In the genomic region with DNA sequence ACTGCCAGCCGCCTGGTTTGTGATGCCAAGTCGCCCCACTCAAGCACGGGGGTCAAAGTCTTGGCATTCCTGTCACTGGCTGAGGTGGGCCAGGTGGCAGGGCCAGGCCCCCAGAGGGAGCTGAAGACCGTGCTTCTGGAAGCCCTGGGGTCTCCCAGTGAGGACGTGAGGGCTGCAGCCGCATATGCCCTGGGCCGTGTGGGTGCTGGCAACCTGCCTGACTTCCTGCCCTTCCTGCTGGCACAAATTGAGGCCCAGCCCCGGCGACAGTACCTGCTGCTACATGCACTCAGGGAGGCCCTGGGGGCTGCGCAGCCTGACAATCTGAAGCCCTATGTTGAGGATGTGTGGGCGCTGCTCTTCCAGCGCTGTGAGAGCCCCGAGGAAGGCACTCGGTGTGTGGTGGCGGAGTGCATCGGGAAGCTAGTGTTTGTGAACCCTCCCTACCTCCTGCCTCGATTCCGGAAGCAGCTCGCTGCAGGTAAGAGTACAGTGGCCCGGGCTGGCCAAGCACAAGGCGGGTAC, we compare ENCODE assay signal across 11 mouse cellular contexts. TPM values are rescaled to one million over a fixed set of nuclear protein-coding genes. Genes with fewer than 3 reads are reported as not detected.
DNase-seq lines count a peak whose midpoint lies in the region; ATAC-seq lines count a peak whose summit lies in the region.
"Had no signal": no experiment of that assay in that cellular context is flagged by ENCODE, and none has a peak within 500 bp of the region (broad histone marks: within the 10 kb centered on the region; RNA-seq: fewer than 3 reads in every experiment).

No protein-coding gene starts in this region.

- no peak overlapping the region for H3K4me2 ChIP-seq in hindbrain, embryonic 16.5 days (ENCODE audit: low read length)
- H3K4me2 ChIP-seq in liver, embryonic 11.5 days, result no peak overlapping the region
- H3K4me2 ChIP-seq: heart, embryonic 15.5 days; neural tube, embryonic 13.5 days had no signal

- peaks cover 3% of the 10 kb centered on the region; the same call in 1 of the 2 replicates for H3K4me1 ChIP-seq in hindbrain, embryonic 16.5 days (ENCODE audit: control insufficient read depth, insufficient read depth, low read depth, low read length)
- no peaks in the 10 kb centered on the region for H3K4me1 ChIP-seq in hindbrain, embryonic 10.5 days (replicated peaks)
- no peaks in the 10 kb centered on the region for H3K4me1 ChIP-seq in liver, embryonic 11.5 days (replicated peaks; ENCODE audit: control insufficient read depth, insufficient read depth, low read length)
- H3K4me1 ChIP-seq: neural tube, embryonic 13.5 days had no signal

- 81% methylated on average over 21 of the region's 21 CpGs for WGBS in hindbrain, embryonic 16.5 days
- 93% methylated on average over 21 of the region's 21 CpGs for WGBS in hindbrain, embryonic 10.5 days
- 91% methylated on average over 21 of the region's 21 CpGs for WGBS in liver, embryonic 11.5 days

- H3K27me3 ChIP-seq in hindbrain, embryonic 16.5 days (replicated peaks; ENCODE audit: control insufficient read depth, insufficient read depth, low read length), result no peaks in the 10 kb centered on the region
- H3K27me3 ChIP-seq in hindbrain, embryonic 10.5 days (ENCODE audit: insufficient read depth, poor library complexity, severe bottlenecking), result no peaks in the 10 kb centered on the region
- no peaks in the 10 kb centered on the region for H3K27me3 ChIP-seq in liver, embryonic 11.5 days (replicated peaks; ENCODE audit: control insufficient read depth, insufficient read depth, low read length)
- H3K27me3 ChIP-seq: heart, embryonic 15.5 days; neural tube, embryonic 13.5 days had no signal

- peaks cover 42% of the 10 kb centered on the region for H3K36me3 ChIP-seq in hindbrain, embryonic 16.5 days (ENCODE audit: control insufficient read depth, insufficient read depth, low read length)
- H3K36me3 ChIP-seq in hindbrain, embryonic 10.5 days, result peaks cover 100% of the 10 kb centered on the region
- H3K36me3 ChIP-seq in liver, embryonic 11.5 days (ENCODE audit: control insufficient read depth, insufficient read depth, low read length), result peaks cover 49% of the 10 kb centered on the region

- no peak overlapping the region for H3K9ac ChIP-seq in hindbrain, embryonic 16.5 days (ENCODE audit: low read depth, low read length)
- no peak overlapping the region for H3K9ac ChIP-seq in liver, embryonic 11.5 days (ENCODE audit: low read depth, low read length)
- H3K9ac ChIP-seq: heart, embryonic 15.5 days had no signal

- H3K9me3 ChIP-seq in hindbrain, embryonic 16.5 days (ENCODE audit: control insufficient read depth, low read length), result no peaks in the 10 kb centered on the region
- no peaks in the 10 kb centered on the region for H3K9me3 ChIP-seq in hindbrain, embryonic 10.5 days
- H3K9me3 ChIP-seq in liver, embryonic 11.5 days (ENCODE audit: control insufficient read depth, low read length), result no peaks in the 10 kb centered on the region
- H3K9me3 ChIP-seq: heart, embryonic 15.5 days; neural tube, embryonic 13.5 days had no signal

- H3K27ac ChIP-seq in hindbrain, embryonic 16.5 days (ENCODE audit: low read depth, low read length), result 0 out of 2 replicates have a peak overlapping the region, but pooled peaks have one; percentile 34
- no peak overlapping the region for H3K27ac ChIP-seq in hindbrain, embryonic 10.5 days
- H3K27ac ChIP-seq in liver, embryonic 11.5 days (ENCODE audit: low read depth, low read length), result no peak overlapping the region
- H3K27ac ChIP-seq: left cerebral cortex, adult 2 months; neural tube, embryonic 13.5 days had no signal

- no peak for DNase-seq in hindbrain, embryonic 10.5 days (ENCODE audit: low spot score)
- DNase-seq in CD4-positive helper T cell, adult 2 months (ENCODE audit: low read depth, low spot score), result peak; percentile 55
- DNase-seq in liver, embryonic 11.5 days (ENCODE audit: low spot score), result no peak
- no peak for DNase-seq in adrenal gland, postnatal 10 days

- ATAC-seq in hindbrain, embryonic 16.5 days, result peak; percentile 38; the same call in 1 of the 2 replicates
- ATAC-seq in CD4-positive, CD25-positive, alpha-beta regulatory T cell, adult 4 months, result peak; percentile 79
- peak; percentile 53 for ATAC-seq in inflammation-experienced regulatory T-cells, adult 6 months
- ATAC-seq in erythroblast, adult 5-6 weeks (replicated peaks; ENCODE audit: low FRiP score, poor library complexity, severe bottlenecking), result no peak; the same call in 1 of the 2 replicates
- ATAC-seq in liver, embryonic 11.5 days (replicated peaks; ENCODE audit: low FRiP score), result no peak

- H3K4me3 ChIP-seq in hindbrain, embryonic 16.5 days (ENCODE audit: low read length), result no peak overlapping the region
- H3K4me3 ChIP-seq in hindbrain, embryonic 10.5 days, result no peak overlapping the region
- no peak overlapping the region for H3K4me3 ChIP-seq in liver, embryonic 11.5 days (ENCODE audit: low read depth, low read length)
- H3K4me3 ChIP-seq: heart, embryonic 15.5 days; left cerebral cortex, adult 2 months; neural tube, embryonic 13.5 days had no signal

RNA-seq across cellular contexts. Expression of a gene that starts 15.8 kb away (rescaled TPM):
- 854 and 884 TPM in 2 replicates for polyA plus RNA-seq in hindbrain, embryonic 16.5 days (2015; fragmentation: Nextera tagmentation; extraction: Ambion mirVana)
- polyA plus RNA-seq in hindbrain, embryonic 10.5 days (2016; fragmentation: Nextera tagmentation; extraction: Ambion mirVana), result 1,744 and 1,823 TPM in 2 replicates
- 1,000 to 10,000 TPM; 6,591 to 8,533 TPM for polyA plus RNA-seq in CD4-positive, CD25-positive, alpha-beta regulatory T cell, adult 4 months (2017; shearing (Covaris generic))
- polyA plus RNA-seq in inflammation-experienced regulatory T-cells, adult 6 months (2017; shearing (Covaris generic)), result 1,000 to 10,000 TPM; 4,797 to 7,885 (median 7,790) TPM
- 738 and 1,031 TPM in 2 replicates for total RNA-seq in erythroblast, adult 5-6 weeks (2015; ENCODE audit: low replicate concordance)
- total RNA-seq in erythroblast, adult 5-6 weeks (2017; ENCODE audit: low replicate concordance), result 502 and 613 TPM in 2 replicates
- polyA plus RNA-seq in liver, embryonic 11.5 days (2014; fragmentation: Nextera tagmentation; extraction: Ambion mirVana), result 2,286 and 2,478 TPM in 2 replicates
- total RNA-seq in adrenal gland, postnatal 10 days (2021), result 1,000 to 10,000 TPM; 1,305 to 1,319 TPM

RNA-seq across cellular contexts. Expression of a gene that starts 18.4 kb away (rescaled TPM):
- polyA plus RNA-seq in hindbrain, embryonic 16.5 days (2015; fragmentation: Nextera tagmentation; extraction: Ambion mirVana), result 10.0 and 13.9 TPM in 2 replicates
- 51.1 and 53.9 TPM in 2 replicates for polyA plus RNA-seq in hindbrain, embryonic 10.5 days (2016; fragmentation: Nextera tagmentation; extraction: Ambion mirVana)
- polyA plus RNA-seq in CD4-positive, CD25-positive, alpha-beta regulatory T cell, adult 4 months (2017; shearing (Covaris generic)), result 1 to 10 TPM; 3.7 to 4.5 TPM
- 1 to 10 TPM; 2.3 to 4.8 (median 3.7) TPM for polyA plus RNA-seq in inflammation-experienced regulatory T-cells, adult 6 months (2017; shearing (Covaris generic))
- total RNA-seq in erythroblast, adult 5-6 weeks (2015; ENCODE audit: low replicate concordance), result 0.21 TPM in 1 of 2 replicates, not detected in the other
- total RNA-seq in erythroblast, adult 5-6 weeks (2017; ENCODE audit: low replicate concordance), result 0.14 and 0.17 TPM in 2 replicates
- 20.3 and 22.0 TPM in 2 replicates for polyA plus RNA-seq in liver, embryonic 11.5 days (2014; fragmentation: Nextera tagmentation; extraction: Ambion mirVana)
- total RNA-seq in adrenal gland, postnatal 10 days (2021), result 10 to 100 TPM; 10.4 to 16.1 TPM

RNA-seq across cellular contexts. Expression of a gene that starts 30.5 kb away (rescaled TPM):
- 1.9 TPM in 2 replicates for polyA plus RNA-seq in hindbrain, embryonic 16.5 days (2015; fragmentation: Nextera tagmentation; extraction: Ambion mirVana)
- polyA plus RNA-seq in hindbrain, embryonic 10.5 days (2016; fragmentation: Nextera tagmentation; extraction: Ambion mirVana), result 2.2 and 3.2 TPM in 2 replicates
- polyA plus RNA-seq in CD4-positive, CD25-positive, alpha-beta regulatory T cell, adult 4 months (2017; shearing (Covaris generic)), result not detected
- not detected for polyA plus RNA-seq in inflammation-experienced regulatory T-cells, adult 6 months (2017; shearing (Covaris generic))
- 1.7 and 10.2 TPM in 2 replicates for total RNA-seq in erythroblast, adult 5-6 weeks (2015; ENCODE audit: low replicate concordance)
- 7.4 and 10.6 TPM in 2 replicates for total RNA-seq in erythroblast, adult 5-6 weeks (2017; ENCODE audit: low replicate concordance)
- 29.4 and 32.5 TPM in 2 replicates for polyA plus RNA-seq in liver, embryonic 11.5 days (2014; fragmentation: Nextera tagmentation; extraction: Ambion mirVana)
- under 1 TPM; 0.79 to 0.93 TPM for total RNA-seq in adrenal gland, postnatal 10 days (2021)

RNA-seq across cellular contexts. Expression of a gene that starts 45.5 kb away (rescaled TPM):
- polyA plus RNA-seq in hindbrain, embryonic 16.5 days (2015; fragmentation: Nextera tagmentation; extraction: Ambion mirVana), result 2.2 and 3.1 TPM in 2 replicates
- polyA plus RNA-seq in hindbrain, embryonic 10.5 days (2016; fragmentation: Nextera tagmentation; extraction: Ambion mirVana), result 1.6 and 2.3 TPM in 2 replicates
- under 1 TPM in 1 of 2 experiments, not detected in 1; 0.20 TPM for polyA plus RNA-seq in CD4-positive, CD25-positive, alpha-beta regulatory T cell, adult 4 months (2017; shearing (Covaris generic))
- polyA plus RNA-seq in inflammation-experienced regulatory T-cells, adult 6 months (2017; shearing (Covaris generic)), result under 1 TPM in 2 of 3 experiments, not detected in 1; 0.31 to 0.47 TPM
- total RNA-seq in erythroblast, adult 5-6 weeks (2015; ENCODE audit: low replicate concordance), result not detected in 2 replicates
- not detected in 2 replicates for total RNA-seq in erythroblast, adult 5-6 weeks (2017; ENCODE audit: low replicate concordance)
- 0.27 TPM in 2 replicates for polyA plus RNA-seq in liver, embryonic 11.5 days (2014; fragmentation: Nextera tagmentation; extraction: Ambion mirVana)
- total RNA-seq in adrenal gland, postnatal 10 days (2021), result under 1 TPM; 0.57 to 1.00 TPM

Comparison
In these comparisons a context has a peak if more than half of its experiments do, and no peak if none do; other contexts are left out.
1. ATAC-seq: peak in hindbrain, embryonic 16.5 days (single experiment), CD4-positive, CD25-positive, alpha-beta regulatory T cell, adult 4 months (single experiment) and inflammation-experienced regulatory T-cells, adult 6 months (single experiment); none in erythroblast, adult 5-6 weeks (single experiment) and liver, embryonic 11.5 days (single experiment).